ENCODE assay signal across 8 mouse cellular contexts in genomic region chr3:142394796-142395508, GRCm38 (mm10). TPM values are rescaled to one million over a fixed set of nuclear protein-coding genes. Genes with fewer than 3 reads are reported as not detected.
A peak's percentile ranks its signal among the peaks of the same experiment; 100 is the strongest.
DNase-seq lines count a peak whose midpoint lies in the region; ATAC-seq and TF ChIP-seq lines count a peak whose summit lies in the region.

No protein-coding gene starts in this region.

- peak; percentile 82 for ATAC-seq in embryonic facial prominence, embryonic 14.5 days (ENCODE audit: low read depth)
- ATAC-seq in kidney, embryonic 14.5 days (ENCODE audit: low FRiP score, low TSS enrichment): peak; percentile 74
- ATAC-seq in liver, embryonic 14.5 days (ENCODE audit: insufficient read depth): peak; percentile 81
- ATAC-seq in stomach, embryonic 16.5 days (ENCODE audit: insufficient read depth, low FRiP score): peak; percentile 76

- no peak for TF ChIP-seq EP300 in liver, embryonic 14.5 days (IDR thresholded peaks at IDR 0.05; ENCODE audit: low read depth)

- H3K4me2 ChIP-seq in embryonic facial prominence, embryonic 14.5 days (ENCODE audit: low read depth, low read length): peak overlapping the region; percentile 80
- H3K4me2 ChIP-seq in kidney, embryonic 14.5 days (replicated peaks; ENCODE audit: low read depth, low read length): peak overlapping the region; percentile 67
- H3K4me2 ChIP-seq in liver, embryonic 14.5 days (ENCODE audit: low read depth): peak overlapping the region; percentile 89
- peak overlapping the region; percentile 65 for H3K4me2 ChIP-seq in stomach, embryonic 16.5 days (ENCODE audit: low read depth, low read length)

- no peaks in the 10 kb centered on the region for H3K36me3 ChIP-seq in embryonic facial prominence, embryonic 14.5 days (ENCODE audit: control insufficient read depth, insufficient read depth, low read length)
- peaks cover 12% of the 10 kb centered on the region; the same call in 1 of the 2 replicates for H3K36me3 ChIP-seq in heart, embryonic 10.5 days
- peaks cover 5% of the 10 kb centered on the region; the same call in 1 of the 2 replicates for H3K36me3 ChIP-seq in kidney, embryonic 14.5 days (ENCODE audit: control insufficient read depth, insufficient read depth, low read length)
- no peaks in the 10 kb centered on the region; the same call in 1 of the 2 replicates for H3K36me3 ChIP-seq in liver, embryonic 14.5 days (replicated peaks; ENCODE audit: control insufficient read depth, insufficient read depth, low read depth)
- H3K36me3 ChIP-seq in stomach, embryonic 16.5 days (ENCODE audit: control insufficient read depth, insufficient read depth, low read length): no peaks in the 10 kb centered on the region

- peak; percentile 77 for DNase-seq in 3134 (ENCODE audit: extremely low read depth, insufficient read length, low spot score)
- DNase-seq in adrenal gland, adult (ENCODE audit: inconsistent age in 2 of 2, low spot score in 1 of 2): peak; percentile 82 to 94
- DNase-seq in embryonic facial prominence, embryonic 14.5 days (ENCODE audit: low spot score): peak; percentile 37
- DNase-seq in heart, embryonic 10.5 days (ENCODE audit: low spot score): peak; percentile 93
- DNase-seq in liver, embryonic 14.5 days (ENCODE audit: low read depth in 3 of 3, low spot score in 3 of 3): peak; percentile 58 to 66 (median 59)
- DNase-seq in neural tube, embryonic 10.5 days (ENCODE audit: extremely low spot score, low spot score): peak; percentile 66

- no peaks in the 10 kb centered on the region; the same call in none of the 2 replicates for H3K4me1 ChIP-seq in embryonic facial prominence, embryonic 14.5 days (ENCODE audit: control insufficient read depth, insufficient read depth, low read length)
- peaks cover 10% of the 10 kb centered on the region for H3K4me1 ChIP-seq in heart, embryonic 10.5 days
- 0 out of 2 replicates have a peak, but pooled peaks cover 4% of the 10 kb centered on the region for H3K4me1 ChIP-seq in kidney, embryonic 14.5 days (ENCODE audit: control insufficient read depth, insufficient read depth, low read length)
- H3K4me1 ChIP-seq in liver, embryonic 14.5 days (replicated peaks; ENCODE audit: control insufficient read depth in 2 of 2, insufficient read depth in 2 of 2, low read length in 1 of 2): 0 out of 4 replicates have a peak, but pooled peaks cover 0 to 5% of the 10 kb centered on the region in 2 experiments
- H3K4me1 ChIP-seq in stomach, embryonic 16.5 days (ENCODE audit: control insufficient read depth, insufficient read depth, low read length): 0 out of 2 replicates have a peak, but pooled peaks cover 2% of the 10 kb centered on the region

- TF ChIP-seq CTCF in liver, embryonic 14.5 days (IDR thresholded peaks at IDR 0.05; ENCODE audit: low read depth): no peak

- WGBS in embryonic facial prominence, embryonic 14.5 days: under 1% methylated on average over 45 of the region's 64 CpGs
- under 1% methylated on average over 61 of the region's 64 CpGs for WGBS in heart, embryonic 10.5 days
- WGBS in kidney, embryonic 14.5 days: 0% methylated on average over 61 of the region's 64 CpGs
- WGBS in liver, embryonic 14.5 days (ENCODE audit: insufficient replicate concordance): under 1% methylated on average over 64 of the region's 64 CpGs
- under 1% methylated on average over 53 of the region's 64 CpGs for WGBS in stomach, embryonic 16.5 days

- H3K9ac ChIP-seq in embryonic facial prominence, embryonic 14.5 days (ENCODE audit: low read depth, low read length): peak overlapping the region; percentile 75
- H3K9ac ChIP-seq in kidney, embryonic 14.5 days (ENCODE audit: low read depth, low read length): peak overlapping the region; percentile 84
- H3K9ac ChIP-seq in liver, embryonic 14.5 days (replicated peaks): peak overlapping the region; percentile 62
- peak overlapping the region; percentile 90 for H3K9ac ChIP-seq in stomach, embryonic 16.5 days (ENCODE audit: low read length)

- no peaks in the 10 kb centered on the region for H3K27me3 ChIP-seq in embryonic facial prominence, embryonic 14.5 days (replicated peaks; ENCODE audit: control insufficient read depth, insufficient read depth, low read length)
- H3K27me3 ChIP-seq in heart, embryonic 10.5 days (ENCODE audit: insufficient read depth, poor library complexity, severe bottlenecking): no peaks in the 10 kb centered on the region
- H3K27me3 ChIP-seq in kidney, embryonic 14.5 days (ENCODE audit: control insufficient read depth, insufficient read depth, low read length): no peaks in the 10 kb centered on the region
- H3K27me3 ChIP-seq in liver, embryonic 14.5 days (ENCODE audit: control insufficient read depth, insufficient read depth, low read length): no peaks in the 10 kb centered on the region
- H3K27me3 ChIP-seq in stomach, embryonic 16.5 days (ENCODE audit: control insufficient read depth, insufficient read depth, low read length): no peaks in the 10 kb centered on the region

- H3K4me3 ChIP-seq in embryonic facial prominence, embryonic 14.5 days (ENCODE audit: low read depth, low read length): peak overlapping the region; percentile 85
- peak overlapping the region; percentile 77 for H3K4me3 ChIP-seq in heart, embryonic 10.5 days
- peak overlapping the region; percentile 79 for H3K4me3 ChIP-seq in kidney, embryonic 14.5 days (ENCODE audit: low read length)
- peak overlapping the region; percentile 70 to 71 for H3K4me3 ChIP-seq in liver, embryonic 14.5 days (ENCODE audit: insufficient read depth in 1 of 2, low read depth in 2 of 2, low read length in 2 of 2)
- peak overlapping the region; percentile 80 for H3K4me3 ChIP-seq in stomach, embryonic 16.5 days (replicated peaks; ENCODE audit: low read length)

- peak overlapping the region; percentile 70 for H3K27ac ChIP-seq in embryonic facial prominence, embryonic 14.5 days (replicated peaks; ENCODE audit: low read depth, low read length)
- H3K27ac ChIP-seq in heart, embryonic 10.5 days: peak overlapping the region; percentile 95
- peak overlapping the region; percentile 80 for H3K27ac ChIP-seq in kidney, embryonic 14.5 days (ENCODE audit: low read depth, low read length)
- peak overlapping the region; percentile 48 for H3K27ac ChIP-seq in liver, embryonic 14.5 days
- peak overlapping the region; percentile 94 for H3K27ac ChIP-seq in stomach, embryonic 16.5 days (ENCODE audit: low read length)

- no peaks in the 10 kb centered on the region for H3K9me3 ChIP-seq in embryonic facial prominence, embryonic 14.5 days (ENCODE audit: control insufficient read depth, low read length)
- no peaks in the 10 kb centered on the region for H3K9me3 ChIP-seq in heart, embryonic 10.5 days
- no peaks in the 10 kb centered on the region for H3K9me3 ChIP-seq in kidney, embryonic 14.5 days (ENCODE audit: control insufficient read depth, low read length)
- no peaks in the 10 kb centered on the region for H3K9me3 ChIP-seq in liver, embryonic 14.5 days (ENCODE audit: control insufficient read depth, low read length)
- H3K9me3 ChIP-seq in stomach, embryonic 16.5 days (replicated peaks; ENCODE audit: control insufficient read depth, low read length): no peaks in the 10 kb centered on the region

RNA-seq across cellular contexts. Expression of gene Pdlim5, which starts 0.5 kb away (rescaled TPM):
- polyA plus RNA-seq in embryonic facial prominence, embryonic 14.5 days (2014; fragmentation: Nextera tagmentation; extraction: Ambion mirVana): 63.6 and 84.5 TPM in 2 replicates
- polyA plus RNA-seq in heart, embryonic 10.5 days (2016; fragmentation: Nextera tagmentation; extraction: Ambion mirVana): 162 and 264 TPM in 2 replicates
- polyA plus RNA-seq in kidney, embryonic 14.5 days (2014; fragmentation: Nextera tagmentation; extraction: Ambion mirVana): 31.1 and 51.4 TPM in 2 replicates
- 5.6 and 7.9 TPM in 2 replicates for polyA plus RNA-seq in liver, embryonic 14.5 days (2012; rRNA removed)
- polyA plus RNA-seq in liver, embryonic 14.5 days (2014; fragmentation: Nextera tagmentation; extraction: Ambion mirVana): 8.4 and 9.6 TPM in 2 replicates
- 54.9 and 64.2 TPM in 2 replicates for polyA plus RNA-seq in stomach, embryonic 16.5 days (2015; fragmentation: Nextera tagmentation; extraction: Ambion mirVana)

Comparison
In these comparisons a context has a peak if more than half of its experiments do, and no peak if none do; other contexts are left out.
1. Peak in every context shown above with its lines: DNase-seq, ATAC-seq, H3K4me3 ChIP-seq and H3K27ac ChIP-seq.
2. DNase-seq: peak in every context shown above with its lines; median percentile 93 in heart, embryonic 10.5 days; 88 in adrenal gland, adult; 77 in 3134; 66 in neural tube, embryonic 10.5 days; 59 in liver, embryonic 14.5 days; 37 in embryonic facial prominence, embryonic 14.5 days.